Mouse (Mus musculus): ENCODE data around the gene Hspa12a. TPM values are rescaled to one million over a fixed set of nuclear protein-coding genes. Genes with fewer than 3 reads are reported as not detected.

The Hspa12a gene
- polyA plus RNA-seq, 1 experiment = 51.0 TPM

DNA sequence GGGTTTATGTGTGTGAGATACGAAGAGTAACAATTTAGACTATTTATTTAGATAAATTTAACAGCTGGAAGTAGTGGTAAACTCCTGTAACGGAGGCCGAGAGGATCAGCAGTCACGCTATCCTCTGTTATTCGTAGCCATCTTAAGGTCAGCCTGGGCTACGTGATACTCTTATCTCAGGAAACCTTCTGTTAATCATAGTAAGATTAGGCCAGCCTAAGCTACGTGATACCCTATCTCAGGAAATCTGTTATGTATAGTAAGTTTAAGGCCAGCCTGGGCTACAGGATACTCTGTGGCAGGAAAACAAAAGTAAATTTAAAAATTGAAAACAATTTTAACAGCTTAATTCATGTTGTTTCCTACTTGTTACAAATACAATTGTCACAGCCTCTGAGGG is 2.5 kb upstream of the Hspa12a start:
- Histone ChIP-seq H3K27me3 (ENCODE audit: control insufficient read depth, insufficient read depth, low read length) (no peaks in the 10 kb centered on the region), H3K36me3 (ENCODE audit: control insufficient read depth, insufficient read depth, low read length) (no peaks in the 10 kb centered on the region), H3K4me1 (ENCODE audit: control insufficient read depth, insufficient read depth, low read length) (peaks cover 4% of the 10 kb centered on the region), H3K27ac (ENCODE audit: control insufficient read depth, insufficient read depth, low read depth, low read length) (no peak overlapping the region), H3K4me3 (ENCODE audit: control insufficient read depth, low read depth, low read length) (no peak overlapping the region)
- no peak for TF ChIP-seq CTCF (IDR thresholded peaks at IDR 0.05; ENCODE audit: control insufficient read depth, insufficient read depth, insufficient replicate concordance, low read depth, low read length)
- no peak for TF ChIP-seq POLR2A (IDR thresholded peaks at IDR 0.05; ENCODE audit: control insufficient read depth, low read depth, low read length)

DNA sequence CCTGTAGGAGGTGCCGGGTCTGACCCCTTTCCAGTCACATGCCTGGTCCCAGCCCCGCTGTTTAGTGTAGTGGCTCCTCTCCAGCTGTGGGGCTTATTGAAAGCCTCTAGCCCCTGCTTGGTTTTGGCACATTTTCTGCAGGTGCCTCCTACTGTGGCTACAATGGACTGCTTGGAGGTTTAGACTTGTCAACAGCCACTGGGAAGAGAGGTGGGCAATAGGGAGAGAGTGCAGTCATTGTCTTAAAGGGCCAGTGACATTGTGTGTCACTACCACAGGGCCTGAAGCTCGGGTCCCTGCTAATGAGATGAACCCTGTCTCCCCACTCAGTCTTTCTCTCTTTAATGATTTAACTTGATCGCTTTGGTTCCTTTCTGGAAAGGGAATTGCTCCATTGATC is 10.4 kb downstream of the Hspa12a start:
- H3K4me3 ChIP-seq (ENCODE audit: control insufficient read depth, low read depth, low read length) = no peak overlapping the region
- no peaks in the 10 kb centered on the region; the same call in 1 of the 2 replicates for H3K36me3 ChIP-seq (ENCODE audit: control insufficient read depth, insufficient read depth, low read length)
- no peaks in the 10 kb centered on the region for H3K27me3 ChIP-seq (ENCODE audit: control insufficient read depth, insufficient read depth, low read length)
- no peaks in the 10 kb centered on the region for H3K4me1 ChIP-seq (ENCODE audit: control insufficient read depth, insufficient read depth, low read length)
- TF ChIP-seq POLR2A (IDR thresholded peaks at IDR 0.05; ENCODE audit: control insufficient read depth, low read depth, low read length) = no peak
- no peak for TF ChIP-seq CTCF (IDR thresholded peaks at IDR 0.05; ENCODE audit: control insufficient read depth, insufficient read depth, insufficient replicate concordance, low read depth, low read length)
- H3K27ac ChIP-seq (ENCODE audit: control insufficient read depth, insufficient read depth, low read depth, low read length) = no peak overlapping the region

DNA sequence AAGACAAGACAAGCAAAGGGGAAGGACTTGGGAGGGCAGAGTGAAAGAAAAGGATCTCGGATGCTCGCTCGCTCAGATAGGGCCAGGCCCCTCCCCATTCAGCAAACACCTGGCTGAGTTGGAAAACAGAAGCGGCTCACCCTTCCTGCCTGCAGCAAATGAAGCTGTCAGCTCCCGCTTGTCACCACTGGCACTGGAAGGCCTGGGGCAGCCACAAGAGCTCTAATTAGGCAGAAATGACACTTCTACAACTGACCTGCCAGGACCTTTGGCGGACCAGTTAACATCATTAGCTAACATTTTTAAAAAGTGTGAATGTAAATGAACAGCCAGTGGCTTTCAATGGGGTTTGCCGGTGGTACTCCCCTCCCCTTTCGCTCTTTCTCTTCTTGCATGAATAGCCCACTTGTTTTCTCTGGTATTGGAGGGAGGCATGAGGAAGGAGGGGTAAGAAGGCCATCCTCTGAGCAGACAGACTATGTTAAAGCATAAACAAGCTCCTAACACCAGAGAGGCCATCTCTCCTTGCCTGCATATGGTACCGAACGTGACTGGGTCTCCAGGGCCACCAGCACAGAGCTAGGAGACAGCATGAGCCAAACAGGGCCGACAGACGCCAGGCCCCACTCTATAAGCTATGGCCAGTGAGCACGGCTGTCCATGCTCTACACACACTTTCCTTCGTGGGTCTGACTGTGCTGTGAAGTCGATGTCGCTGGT is 12.2 kb downstream of the Hspa12a start:
- H3K4me1 ChIP-seq (ENCODE audit: control insufficient read depth, insufficient read depth, low read length) = no peaks in the 10 kb centered on the region
- no peak overlapping the region for H3K4me3 ChIP-seq (ENCODE audit: control insufficient read depth, low read depth, low read length)

DNA sequence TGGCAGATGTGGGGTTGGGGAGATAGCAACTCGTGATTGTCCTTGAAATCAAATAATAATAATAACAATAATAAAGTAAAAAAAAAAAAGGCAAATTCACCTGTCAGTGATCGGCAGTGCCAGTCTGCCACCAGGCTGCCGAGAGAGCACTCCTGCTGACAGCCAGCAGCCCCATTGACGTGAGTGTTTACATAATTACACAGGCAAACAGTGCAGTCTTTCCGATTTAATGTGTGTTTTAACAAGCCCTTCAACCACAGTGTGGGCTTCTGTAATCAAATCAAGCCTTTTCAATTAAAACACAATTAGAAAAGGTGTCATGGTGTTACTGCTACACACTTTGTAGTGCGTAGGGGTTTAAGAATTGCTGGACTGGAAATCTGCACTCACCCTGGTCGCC is 24.3 kb downstream of the Hspa12a start:
- TF ChIP-seq CTCF (IDR thresholded peaks at IDR 0.05; ENCODE audit: control insufficient read depth, insufficient read depth, insufficient replicate concordance, low read depth, low read length) = no peak
- TF ChIP-seq POLR2A (IDR thresholded peaks at IDR 0.05; ENCODE audit: control insufficient read depth, low read depth, low read length) = no peak
- Histone ChIP-seq H3K27me3 (ENCODE audit: control insufficient read depth, insufficient read depth, low read length) (no peaks in the 10 kb centered on the region), H3K4me1 (ENCODE audit: control insufficient read depth, insufficient read depth, low read length) (no peaks in the 10 kb centered on the region), H3K27ac (ENCODE audit: control insufficient read depth, insufficient read depth, low read depth, low read length) (no peak overlapping the region), H3K4me3 (ENCODE audit: control insufficient read depth, low read depth, low read length) (no peak overlapping the region), H3K36me3 (ENCODE audit: control insufficient read depth, insufficient read depth, low read length) (no peaks in the 10 kb centered on the region; the same call in 1 of the 2 replicates)

More for the DNA sequence above, 12.2 kb downstream of the Hspa12a start:
- no peak for TF ChIP-seq POLR2A (IDR thresholded peaks at IDR 0.05; ENCODE audit: control insufficient read depth, low read depth, low read length)
- no peak for TF ChIP-seq CTCF (IDR thresholded peaks at IDR 0.05; ENCODE audit: control insufficient read depth, insufficient read depth, insufficient replicate concordance, low read depth, low read length)
- H3K27me3 ChIP-seq (ENCODE audit: control insufficient read depth, insufficient read depth, low read length) = no peaks in the 10 kb centered on the region
- H3K27ac ChIP-seq (ENCODE audit: control insufficient read depth, insufficient read depth, low read depth, low read length) = no peak overlapping the region
- H3K36me3 ChIP-seq (ENCODE audit: control insufficient read depth, insufficient read depth, low read length) = no peaks in the 10 kb centered on the region; the same call in 1 of the 2 replicates

DNA sequence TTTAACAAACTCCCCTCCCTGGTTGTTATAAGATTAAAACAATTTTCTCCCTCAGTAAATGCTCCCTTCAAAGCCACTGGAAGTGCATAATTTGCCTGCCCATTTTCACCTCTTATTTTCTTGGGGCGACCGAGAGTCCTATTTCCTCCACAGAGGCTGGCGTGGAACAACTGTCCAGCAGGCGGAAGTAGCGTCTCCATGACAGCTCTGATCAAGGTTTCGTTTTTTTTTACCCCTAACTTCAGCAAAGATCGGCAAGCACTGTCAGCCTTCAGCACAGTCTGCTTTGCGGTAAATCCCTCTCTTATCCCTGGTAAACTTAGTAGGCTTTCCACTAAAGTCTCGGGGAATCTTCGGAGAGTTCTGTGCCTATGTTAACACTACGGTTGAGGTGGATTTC is 24.9 kb downstream of the Hspa12a start:
- TF ChIP-seq POLR2A (IDR thresholded peaks at IDR 0.05; ENCODE audit: control insufficient read depth, low read depth, low read length) = no peak
- TF ChIP-seq CTCF (IDR thresholded peaks at IDR 0.05; ENCODE audit: control insufficient read depth, insufficient read depth, insufficient replicate concordance, low read depth, low read length) = no peak
- Histone ChIP-seq H3K27me3 (ENCODE audit: control insufficient read depth, insufficient read depth, low read length) (no peaks in the 10 kb centered on the region), H3K4me1 (ENCODE audit: control insufficient read depth, insufficient read depth, low read length) (no peaks in the 10 kb centered on the region), H3K27ac (ENCODE audit: control insufficient read depth, insufficient read depth, low read depth, low read length) (no peak overlapping the region), H3K4me3 (ENCODE audit: control insufficient read depth, low read depth, low read length) (no peak overlapping the region), H3K36me3 (ENCODE audit: control insufficient read depth, insufficient read depth, low read length) (no peaks in the 10 kb centered on the region; the same call in 1 of the 2 replicates)

DNA sequence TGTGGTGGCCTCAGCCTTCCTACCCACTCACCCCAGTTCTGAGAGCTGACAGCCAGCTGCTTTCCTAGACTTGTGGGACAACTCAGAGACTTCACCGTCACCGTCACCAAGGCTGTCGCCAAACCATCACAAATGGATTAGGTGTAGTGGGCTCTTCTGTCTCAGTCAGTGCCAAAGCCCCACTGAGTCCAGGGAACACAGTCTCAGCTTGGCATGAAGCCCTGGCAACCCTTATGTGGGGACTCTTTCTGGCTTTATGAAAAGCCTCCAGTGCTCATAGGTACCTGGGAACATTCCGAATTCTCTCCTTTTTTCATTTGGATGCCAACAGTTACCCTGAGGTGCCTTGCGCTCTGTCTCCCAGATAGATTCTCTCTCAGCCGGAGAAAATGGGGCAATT is 30.2 kb downstream of the Hspa12a start:
- Histone ChIP-seq H3K36me3 (ENCODE audit: control insufficient read depth, insufficient read depth, low read length) (no peaks in the 10 kb centered on the region), H3K27me3 (ENCODE audit: control insufficient read depth, insufficient read depth, low read length) (no peaks in the 10 kb centered on the region), H3K4me3 (ENCODE audit: control insufficient read depth, low read depth, low read length) (no peak overlapping the region), H3K27ac (ENCODE audit: control insufficient read depth, insufficient read depth, low read depth, low read length) (no peak overlapping the region), H3K4me1 (ENCODE audit: control insufficient read depth, insufficient read depth, low read length) (no peaks in the 10 kb centered on the region)
- TF ChIP-seq POLR2A (IDR thresholded peaks at IDR 0.05; ENCODE audit: control insufficient read depth, low read depth, low read length) (no peak), CTCF (IDR thresholded peaks at IDR 0.05; ENCODE audit: control insufficient read depth, insufficient read depth, insufficient replicate concordance, low read depth, low read length) (no peak)

DNA sequence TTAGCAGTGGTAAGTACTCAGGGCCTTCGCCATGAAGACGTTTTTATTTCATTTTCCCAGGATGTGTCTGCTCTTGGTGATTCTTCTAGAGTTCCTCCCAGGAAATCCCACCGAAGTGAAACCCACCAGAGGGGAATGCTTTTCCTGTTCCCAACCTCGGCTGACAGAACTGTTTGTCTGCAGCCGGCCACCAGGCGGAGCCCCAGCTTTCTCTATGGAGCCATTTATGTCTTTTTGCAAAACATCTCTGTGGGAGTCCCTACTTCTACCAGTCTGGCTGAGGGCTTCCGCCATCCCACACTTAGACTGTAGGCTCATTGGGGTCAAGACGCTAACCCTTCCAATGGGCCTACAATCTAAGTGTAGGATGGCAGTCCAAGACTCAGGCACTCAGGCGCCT is 32.1 kb downstream of the Hspa12a start:
- peak; percentile 35; the same call in 1 of the 2 replicates for TF ChIP-seq CTCF (IDR thresholded peaks at IDR 0.05; ENCODE audit: control insufficient read depth, insufficient read depth, insufficient replicate concordance, low read depth, low read length)
- no peak for TF ChIP-seq POLR2A (IDR thresholded peaks at IDR 0.05; ENCODE audit: control insufficient read depth, low read depth, low read length)
- no peaks in the 10 kb centered on the region for H3K27me3 ChIP-seq (ENCODE audit: control insufficient read depth, insufficient read depth, low read length)
- H3K27ac ChIP-seq (ENCODE audit: control insufficient read depth, insufficient read depth, low read depth, low read length) = no peak overlapping the region
- no peak overlapping the region for H3K4me3 ChIP-seq (ENCODE audit: control insufficient read depth, low read depth, low read length)
- H3K4me1 ChIP-seq (ENCODE audit: control insufficient read depth, insufficient read depth, low read length) = no peaks in the 10 kb centered on the region
- H3K36me3 ChIP-seq (ENCODE audit: control insufficient read depth, insufficient read depth, low read length) = no peaks in the 10 kb centered on the region

All from testis, adult 2 months (tissue).